11 mouse cellular contexts compared by ENCODE assay signal in genomic region chr2:76129058-76129437, GRCm38 (mm10).
DNase-seq lines count a peak whose midpoint lies in the region; ATAC-seq lines count a peak whose summit lies in the region.
"Had no signal": no experiment of that assay in that cellular context is flagged by ENCODE, and none has a peak within 500 bp of the region (broad histone marks: within the 10 kb centered on the region; RNA-seq: fewer than 3 reads in every experiment).

No protein-coding gene starts in this region.

- no peak overlapping the region for H3K9ac ChIP-seq in heart, embryonic 13.5 days
- H3K9ac ChIP-seq in neural tube, embryonic 13.5 days = no peak overlapping the region
- H3K9ac ChIP-seq in liver, embryonic 13.5 days = no peak overlapping the region
- no peak overlapping the region for H3K9ac ChIP-seq in forebrain, embryonic 14.5 days (ENCODE audit: low read length)
- H3K9ac ChIP-seq: forebrain, embryonic 15.5 days; midbrain, embryonic 12.5 days had no signal

- H3K36me3 ChIP-seq in heart, embryonic 13.5 days = no peaks in the 10 kb centered on the region
- no peaks in the 10 kb centered on the region for H3K36me3 ChIP-seq in neural tube, embryonic 13.5 days
- no peaks in the 10 kb centered on the region for H3K36me3 ChIP-seq in liver, embryonic 13.5 days
- no peaks in the 10 kb centered on the region for H3K36me3 ChIP-seq in forebrain, embryonic 14.5 days (ENCODE audit: control insufficient read depth, insufficient read depth, low read length)
- H3K36me3 ChIP-seq: forebrain, embryonic 15.5 days; midbrain, embryonic 12.5 days had no signal

- H3K4me1 ChIP-seq in heart, embryonic 13.5 days = peaks cover 16% of the 10 kb centered on the region
- peaks cover 24% of the 10 kb centered on the region for H3K4me1 ChIP-seq in neural tube, embryonic 13.5 days (replicated peaks)
- no peaks in the 10 kb centered on the region for H3K4me1 ChIP-seq in liver, embryonic 13.5 days (replicated peaks)
- no peaks in the 10 kb centered on the region for H3K4me1 ChIP-seq in forebrain, embryonic 14.5 days (ENCODE audit: control insufficient read depth, insufficient read depth, low read length)

- DNase-seq in heart, adult 9 months (ENCODE audit: low spot score in 2 of 2) = no peak
- no peak for DNase-seq in neural tube, embryonic 10.5 days (ENCODE audit: extremely low spot score, low spot score)
- DNase-seq in liver, embryonic 13.5 days = no peak
- DNase-seq in thymus, postnatal 25 days = peak; percentile 18
- no peak for DNase-seq in gastrocnemius, postnatal 25 days
- DNase-seq in forebrain, embryonic 14.5 days (ENCODE audit: low spot score) = no peak
- DNase-seq: embryo, embryonic 11 days had no signal

- 35% methylated on average over 8 of the region's 8 CpGs for WGBS in heart, embryonic 13.5 days
- 65% methylated on average over 8 of the region's 8 CpGs for WGBS in neural tube, embryonic 13.5 days
- 31% methylated on average over 8 of the region's 8 CpGs for WGBS in liver, embryonic 13.5 days (ENCODE audit: insufficient replicate concordance)
- 82% methylated on average over 8 of the region's 8 CpGs for WGBS in forebrain, embryonic 14.5 days

- H3K4me3 ChIP-seq in heart, embryonic 13.5 days = no peak overlapping the region; the same call in 1 of the 2 replicates
- no peak overlapping the region for H3K4me3 ChIP-seq in neural tube, embryonic 13.5 days
- H3K4me3 ChIP-seq in liver, embryonic 13.5 days (replicated peaks) = no peak overlapping the region
- H3K4me3 ChIP-seq in forebrain, embryonic 14.5 days (ENCODE audit: low read depth, low read length) = no peak overlapping the region
- H3K4me3 ChIP-seq: forebrain, embryonic 15.5 days; midbrain, embryonic 12.5 days had no signal

- peak overlapping the region; percentile 50 for H3K4me2 ChIP-seq in heart, embryonic 13.5 days
- H3K4me2 ChIP-seq in neural tube, embryonic 13.5 days = no peak overlapping the region
- H3K4me2 ChIP-seq in liver, embryonic 13.5 days = peak overlapping the region; percentile 14; the same call in 1 of the 2 replicates
- no peak overlapping the region for H3K4me2 ChIP-seq in forebrain, embryonic 14.5 days (ENCODE audit: low read length)
- H3K4me2 ChIP-seq: forebrain, embryonic 15.5 days; midbrain, embryonic 12.5 days had no signal

- H3K27ac ChIP-seq in heart, embryonic 13.5 days (replicated peaks) = no peak overlapping the region
- H3K27ac ChIP-seq in neural tube, embryonic 13.5 days (replicated peaks) = peak overlapping the region; percentile 46; the same call in 1 of the 2 replicates
- H3K27ac ChIP-seq in liver, embryonic 13.5 days = no peak overlapping the region
- no peak overlapping the region for H3K27ac ChIP-seq in forebrain, embryonic 14.5 days (ENCODE audit: low read depth, low read length)
- H3K27ac ChIP-seq: forebrain, embryonic 15.5 days; midbrain, embryonic 12.5 days had no signal

- 0 out of 2 replicates have a peak, but pooled peaks cover 5% of the 10 kb centered on the region for H3K9me3 ChIP-seq in heart, embryonic 13.5 days
- H3K9me3 ChIP-seq in neural tube, embryonic 13.5 days = no peaks in the 10 kb centered on the region
- no peaks in the 10 kb centered on the region for H3K9me3 ChIP-seq in liver, embryonic 13.5 days (replicated peaks)
- no peaks in the 10 kb centered on the region for H3K9me3 ChIP-seq in forebrain, embryonic 14.5 days (replicated peaks; ENCODE audit: control insufficient read depth, low read length)
- H3K9me3 ChIP-seq: forebrain, embryonic 15.5 days; midbrain, embryonic 12.5 days had no signal

- H3K27me3 ChIP-seq in heart, embryonic 13.5 days (replicated peaks) = no peaks in the 10 kb centered on the region
- no peaks in the 10 kb centered on the region for H3K27me3 ChIP-seq in neural tube, embryonic 13.5 days
- H3K27me3 ChIP-seq in liver, embryonic 13.5 days = no peaks in the 10 kb centered on the region
- no peaks in the 10 kb centered on the region for H3K27me3 ChIP-seq in forebrain, embryonic 14.5 days (replicated peaks; ENCODE audit: control insufficient read depth, insufficient read depth, low read length)
- H3K27me3 ChIP-seq: forebrain, embryonic 15.5 days; midbrain, embryonic 12.5 days had no signal

- no peak for ATAC-seq in heart, embryonic 13.5 days (ENCODE audit: extremely low read depth, insufficient number of reproducible peaks, low FRiP score, low TSS enrichment)
- ATAC-seq in neural tube, embryonic 13.5 days (ENCODE audit: low read depth) = no peak
- ATAC-seq in liver, embryonic 13.5 days (ENCODE audit: low read depth) = no peak
- no peak for ATAC-seq in forebrain, embryonic 14.5 days
- ATAC-seq: forebrain, embryonic 15.5 days had no signal

Comparison
In these comparisons a context has a peak if more than half of its experiments do, and no peak if none do; other contexts are left out.
1. H3K4me2 ChIP-seq: peak in heart, embryonic 13.5 days (single experiment) and liver, embryonic 13.5 days (single experiment); none in neural tube, embryonic 13.5 days (single experiment) and forebrain, embryonic 14.5 days (single experiment).